Mouse (Mus musculus) left cerebral cortex, adult 18-20 months (tissue): Measurements from ENCODE around the gene Olfr494. TPM values are rescaled to one million over a fixed set of nuclear protein-coding genes. Genes with fewer than 3 reads are reported as not detected.

Source experiments
- DNase-seq, 2 experiments: peaks; one replicate each; pipeline ENCODE4 v3.0.0; 2021 to 2022; ENCODE audit warnings: low spot score in 2 of 2, mixed read lengths in 1 of 2
- long read RNA-seq, 2 experiments: library from polyadenylated mRNA; stranded (forward); transcript quantifications; one replicate each; pipeline ENCODE4 v2.0.0; 2021
- total RNA-seq, 2 experiments: library from RNA; stranded (reverse); gene quantifications; 2 replicates each; pipeline ENCODE4 v1.2.3; 2021

Olfr494 gene
- total RNA-seq: not detected
- long read RNA-seq, experiment 1: 0 reads
- long read RNA-seq, experiment 2: 0 reads

DNA sequence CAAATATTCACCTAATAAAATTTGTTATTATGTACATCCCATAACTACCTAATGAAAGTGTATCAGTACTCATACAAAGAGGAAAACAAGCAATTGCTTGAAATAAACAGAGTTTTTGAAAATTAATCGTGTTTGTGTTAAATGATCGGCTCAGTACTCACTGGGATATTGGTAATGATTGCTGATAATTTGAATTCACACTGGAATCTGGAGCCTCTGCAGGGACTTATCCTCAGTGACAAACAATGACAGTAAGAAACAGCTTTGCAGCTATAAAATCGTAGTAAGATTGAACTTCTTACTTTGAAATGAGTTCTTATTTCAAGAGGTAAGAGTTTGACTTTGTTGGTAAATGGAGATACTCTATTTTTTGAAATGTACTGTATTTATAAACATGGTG, at the start of gene Olfr494:
Olfr494 (plus strand) TSS at position 301 of the 400 bp plus-strand sequence.
- DNase-seq: no peak

DNA sequence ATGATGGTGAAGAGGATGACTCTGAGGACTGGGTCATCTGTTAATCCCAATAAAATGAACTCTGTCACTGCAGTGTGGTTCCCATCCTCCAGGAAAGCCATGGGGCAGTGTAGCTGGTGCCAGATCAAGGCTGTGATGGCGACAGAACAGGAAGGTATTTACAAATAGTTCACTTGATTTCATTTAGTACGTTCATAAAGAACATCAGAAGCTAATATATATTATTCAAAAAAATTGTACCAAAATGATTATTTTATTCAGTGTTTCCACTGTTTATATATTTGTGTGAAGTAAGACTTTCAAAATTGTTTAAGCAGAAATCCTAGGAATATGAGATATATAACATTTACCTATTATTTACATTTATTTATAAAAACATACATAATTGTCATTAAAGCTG, 41.6 kb upstream of the Olfr494 start, which contains the start of gene Olfr492:
Olfr492 (minus strand) TSS at position 101 of the 400 bp plus-strand sequence.
- DNase-seq: no peak

DNA sequence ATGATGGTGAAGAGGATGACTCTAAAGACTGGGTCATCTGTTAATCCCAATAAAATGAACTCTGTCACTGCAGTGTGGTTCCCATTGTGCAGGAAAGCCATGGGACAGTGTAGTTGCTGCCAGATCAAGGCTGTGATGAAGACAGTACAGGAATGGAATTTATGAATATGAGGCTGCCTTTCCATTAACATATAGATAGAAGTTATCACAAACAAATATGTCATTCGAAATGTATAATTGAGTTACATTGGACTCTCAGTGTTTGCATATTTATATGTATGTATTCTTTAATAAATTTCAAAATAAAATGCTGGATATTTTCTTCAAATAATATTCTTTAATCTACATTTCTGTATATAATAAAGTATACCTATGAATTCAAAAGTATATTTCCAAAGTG, 18.3 kb upstream of the Olfr494 start, which contains the start of gene Olfr493:
Olfr493 (minus strand) TSS at position 101 of the 400 bp plus-strand sequence.
- DNase-seq: no peak

DNA sequence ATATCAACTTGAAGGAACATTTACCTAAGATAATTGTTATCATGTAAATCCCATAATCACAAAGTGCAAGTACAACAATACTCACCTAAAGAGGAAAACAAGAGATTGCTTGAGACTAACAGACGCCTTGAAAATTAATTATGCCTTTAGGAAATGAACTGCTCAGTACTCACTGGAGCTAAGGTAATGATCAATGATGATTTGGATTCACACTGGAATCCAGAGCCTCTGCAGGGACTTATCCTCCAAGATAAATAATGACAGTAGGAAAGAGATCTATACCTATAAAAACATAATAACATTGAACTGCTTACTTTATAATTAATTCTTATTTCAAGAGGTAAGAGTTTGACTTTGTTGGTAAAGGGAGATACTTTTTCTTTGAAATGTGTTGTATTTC, 27.7 kb downstream of the Olfr494 start, which contains the start of gene Olfr495:
Olfr495 (plus strand) TSS at position 301 of the 400 bp plus-strand sequence.
- DNase-seq: no peak

Other genes with a start within 250 kb of the Olfr494 start
- not detected for gene Olfr484, start 237.9 kb upstream of the Olfr494 start, total RNA-seq
- gene Olfr485, start 205.5 kb upstream of the Olfr494 start, total RNA-seq: not detected
- not detected for gene Olfr486, start 192.6 kb upstream of the Olfr494 start, total RNA-seq
- not detected for gene Olfr487, start 150.7 kb upstream of the Olfr494 start, total RNA-seq
- not detected for gene Olfr488, start 107.0 kb upstream of the Olfr494 start, total RNA-seq
- gene Olfr490, start 76.4 kb upstream of the Olfr494 start, total RNA-seq: not detected
- not detected for gene Olfr491, start 51.9 kb upstream of the Olfr494 start, total RNA-seq
- gene Olfr492, start 41.7 kb upstream of the Olfr494 start, total RNA-seq: not detected
- not detected for gene Olfr493, start 18.4 kb upstream of the Olfr494 start, total RNA-seq
- gene Olfr495, start 27.8 kb downstream of the Olfr494 start, total RNA-seq: not detected
- gene Olfr497, start 55.1 kb downstream of the Olfr494 start, total RNA-seq: not detected
- gene Olfr498, start 100.0 kb downstream of the Olfr494 start, total RNA-seq: not detected
- gene Olfr502, start 159.7 kb downstream of the Olfr494 start, total RNA-seq: not detected
- gene Olfr503, start 179.2 kb downstream of the Olfr494 start, total RNA-seq: not detected
- gene Olfr504, start 200.5 kb downstream of the Olfr494 start, total RNA-seq: not detected
- gene Olfr506, start 245.5 kb downstream of the Olfr494 start, total RNA-seq: not detected